ENCODE assay signal across 27 mouse cellular contexts in the genomic region with DNA sequence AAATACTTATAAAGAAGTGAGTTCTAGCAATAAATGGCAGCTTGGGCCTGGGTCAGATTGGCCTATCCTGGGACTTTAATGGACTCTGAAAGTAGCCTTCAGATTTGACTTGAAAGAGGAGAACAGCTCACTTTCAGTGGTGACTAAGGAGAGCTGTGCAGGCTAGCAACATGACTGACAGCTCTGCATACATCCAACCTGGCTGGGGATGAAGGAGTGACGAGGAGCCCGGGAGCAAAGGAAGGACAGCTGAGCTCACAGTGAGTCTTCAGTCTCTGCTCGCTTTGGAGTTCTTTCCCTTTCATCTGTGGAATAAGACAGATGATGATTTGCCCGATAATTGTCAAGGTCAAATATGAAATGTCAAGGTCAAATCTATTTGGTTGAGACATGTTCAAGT.
"Had no signal": no experiment of that assay in that cellular context is flagged by ENCODE, and none has a peak within 500 bp of the region (broad histone marks: within the 10 kb centered on the region; RNA-seq: fewer than 3 reads in every experiment).

No protein-coding gene starts in this region.

- H3K4me3 ChIP-seq: gastrocnemius, adult 2 months; heart, embryonic 10.5 days; heart, embryonic 13.5 days; heart, embryonic 15.5 days; hindbrain, embryonic 13.5 days; hindbrain, embryonic 15.5 days; intestine, embryonic 15.5 days; layer of hippocampus, adult 2 months; left cerebral cortex, adult 2 months; limb, embryonic 10.5 days; limb, embryonic 12.5 days had no signal

- H3K4me1 ChIP-seq: heart, embryonic 10.5 days; heart, embryonic 15.5 days; hindbrain, embryonic 13.5 days; hindbrain, embryonic 15.5 days; intestine, embryonic 15.5 days; limb, embryonic 10.5 days had no signal

- DNase-seq: gastrocnemius, adult 2 months; gastrocnemius, postnatal 10 days; gastrocnemius, postnatal 25 days; heart, adult 18-20 months; heart, postnatal 14 days; heart, postnatal 36 days; kidney, adult 18-20 months; kidney, adult 8-10 months; kidney, postnatal 10 days; kidney, postnatal 25 days; kidney, postnatal 4 days; liver; lung, adult 18-20 months had no signal

- H3K9ac ChIP-seq: heart, embryonic 13.5 days; heart, embryonic 15.5 days; hindbrain, embryonic 13.5 days; hindbrain, embryonic 15.5 days; intestine, embryonic 15.5 days; limb, embryonic 12.5 days; liver, embryonic 14.5 days had no signal

- H3K9me3 ChIP-seq: heart, embryonic 10.5 days; heart, embryonic 13.5 days; heart, embryonic 15.5 days; hindbrain, embryonic 13.5 days; hindbrain, embryonic 15.5 days; intestine, embryonic 15.5 days; limb, embryonic 10.5 days; limb, embryonic 12.5 days had no signal

- H3K27ac ChIP-seq: gastrocnemius, adult 2 months; heart, embryonic 10.5 days; heart, embryonic 13.5 days; heart, embryonic 15.5 days; hindbrain, embryonic 13.5 days; hindbrain, embryonic 15.5 days; intestine, embryonic 15.5 days; layer of hippocampus, adult 2 months; left cerebral cortex, adult 2 months; limb, embryonic 10.5 days; limb, embryonic 12.5 days; liver, embryonic 14.5 days had no signal

- H3K27me3 ChIP-seq: heart, embryonic 13.5 days; heart, embryonic 15.5 days; hindbrain, embryonic 13.5 days; hindbrain, embryonic 15.5 days; intestine, embryonic 15.5 days; limb, embryonic 12.5 days had no signal

- ATAC-seq: inflammation-experienced regulatory T-cells, adult 6 months; intestine, embryonic 15.5 days; intestine, postnatal 0 days had no signal

- H3K36me3 ChIP-seq: heart, embryonic 10.5 days; heart, embryonic 13.5 days; heart, embryonic 15.5 days; hindbrain, embryonic 13.5 days; hindbrain, embryonic 15.5 days; intestine, embryonic 15.5 days; limb, embryonic 10.5 days; limb, embryonic 12.5 days had no signal

- H3K4me2 ChIP-seq: heart, embryonic 13.5 days; heart, embryonic 15.5 days; hindbrain, embryonic 13.5 days; hindbrain, embryonic 15.5 days; intestine, embryonic 15.5 days; limb, embryonic 12.5 days; liver, embryonic 11.5 days had no signal
